Mouse (Mus musculus): Measurements from ENCODE around the gene Hmgn1. TPM values are rescaled to one million over a fixed set of nuclear protein-coding genes. Genes with fewer than 3 reads are reported as not detected.
A peak's percentile ranks its signal among the peaks of the same experiment; 100 is the strongest.
"Not testable (repeated sequence)": the region's sequence is repeated elsewhere in the genome, so short reads cannot be mapped to it uniquely, and the experiment has no call there.

Gene Hmgn1
- total RNA-seq (2022): 10 to 100 TPM; 19.1 to 31.3 (median 25.5) TPM

GRCm38 (mm10) chr16:96127657-96128344 is at the start of gene Hmgn1:
TSS of gene Hmgn1 (minus strand) at chr16:96127729.
- peak; percentile 92 to 96 for DNase-seq (ENCODE audit: low spot score in 2 of 2)

- DNase-seq (ENCODE audit: low spot score in 2 of 2): no peak
These were observed 47.9 kb upstream of the Hmgn1 start for GRCm38 (mm10) chr16:96175399-96175798.

- no peak for DNase-seq (ENCODE audit: low spot score in 2 of 2)
These were observed 46.1 kb upstream of the Hmgn1 start for GRCm38 (mm10) chr16:96173648-96174047.

GRCm38 (mm10) chr16:96168837-96169236 is 41.3 kb upstream of the Hmgn1 start:
- DNase-seq (ENCODE audit: low spot score in 2 of 2): no peak

GRCm38 (mm10) chr16:96165723-96166264 is 38.3 kb upstream of the Hmgn1 start:
- no peak for DNase-seq (ENCODE audit: low spot score in 2 of 2)

GRCm38 (mm10) chr16:96161336-96161735 is 33.8 kb upstream of the Hmgn1 start:
- no peak for DNase-seq (ENCODE audit: low spot score in 2 of 2)

- no peak for DNase-seq (ENCODE audit: low spot score in 2 of 2)
These were observed 33.4 kb upstream of the Hmgn1 start for GRCm38 (mm10) chr16:96160927-96161326.

GRCm38 (mm10) chr16:96159794-96160346 is 32.3 kb upstream of the Hmgn1 start:
- DNase-seq (ENCODE audit: low spot score in 2 of 2): no peak

GRCm38 (mm10) chr16:96159091-96159731 is 31.7 kb upstream of the Hmgn1 start:
- peak; percentile 35 to 46 for DNase-seq (ENCODE audit: low spot score in 2 of 2)

- DNase-seq (ENCODE audit: low spot score in 2 of 2): no peak
These were observed 31.1 kb upstream of the Hmgn1 start for GRCm38 (mm10) chr16:96158511-96159080.

GRCm38 (mm10) chr16:96157171-96157570 is 29.6 kb upstream of the Hmgn1 start:
- no peak for DNase-seq (ENCODE audit: low spot score in 2 of 2)

GRCm38 (mm10) chr16:96156019-96156418 is 28.5 kb upstream of the Hmgn1 start:
- no peak for DNase-seq (ENCODE audit: low spot score in 2 of 2)

GRCm38 (mm10) chr16:96154476-96154875 is 26.9 kb upstream of the Hmgn1 start:
- DNase-seq (ENCODE audit: low spot score in 2 of 2): no peak

GRCm38 (mm10) chr16:96151551-96151950 is 24.0 kb upstream of the Hmgn1 start:
- DNase-seq (ENCODE audit: low spot score in 2 of 2): peak; percentile 47 to 66

GRCm38 (mm10) chr16:96150995-96151394 is 23.5 kb upstream of the Hmgn1 start:
- no peak for DNase-seq (ENCODE audit: low spot score in 2 of 2)

- no peak for DNase-seq (ENCODE audit: low spot score in 2 of 2)
These were observed 21.8 kb upstream of the Hmgn1 start for GRCm38 (mm10) chr16:96149311-96149710.

GRCm38 (mm10) chr16:96148834-96149233 is 21.3 kb upstream of the Hmgn1 start:
- no peak for DNase-seq (ENCODE audit: low spot score in 2 of 2)

GRCm38 (mm10) chr16:96145814-96146213 is 18.3 kb upstream of the Hmgn1 start:
- DNase-seq (ENCODE audit: low spot score in 2 of 2): no peak

GRCm38 (mm10) chr16:96145110-96145800 is 17.7 kb upstream of the Hmgn1 start, which contains the start of gene Wrb:
TSS of gene Wrb (plus strand) at chr16:96145407.
- peak; percentile 99 to 100 for DNase-seq (ENCODE audit: low spot score in 2 of 2)

GRCm38 (mm10) chr16:96144748-96145109 is 17.2 kb upstream of the Hmgn1 start:
- DNase-seq (ENCODE audit: low spot score in 2 of 2): not testable (repeated sequence)

GRCm38 (mm10) chr16:96128466-96128865 is 937 bp upstream of the Hmgn1 start:
- DNase-seq (ENCODE audit: low spot score in 2 of 2): no peak

Measured in gastrocnemius, adult 8-10 months (tissue).